Mouse (Mus musculus) megakaryocyte, embryonic 14.5 days (primary cell): ENCODE measurements around the gene Dnaaf3.

Experiments
- FLI1 ChIP-seq: IDR thresholded peaks from 2 replicates; pipeline ENCODE4 v1.6.1; 2012; ENCODE audit warnings: low read length, inconsistent platforms, mixed read lengths
- GATA1 ChIP-seq: IDR thresholded peaks from 3 replicates; pipeline ENCODE4 v1.6.1; 2012; ENCODE audit warnings: mixed read lengths, low read length, inconsistent platforms, borderline replicate concordance

GRCm38 (mm10) chr7:4527302-4527689 is 5.0 kb downstream of the Dnaaf3 start:
- no peak for TF ChIP-seq FLI1
- no peak for TF ChIP-seq GATA1
